Mouse (Mus musculus): Measurements from ENCODE around the gene Ola1. TPM values are rescaled to one million over a fixed set of nuclear protein-coding genes. Genes with fewer than 3 reads are reported as not detected.

The Ola1 gene
- total RNA-seq, 2 experiments from 2014 or later = 114 to 178 TPM

GRCm38 (mm10) chr2:73157202-73157601 is 61.5 kb downstream of the Ola1 start:
- ATAC-seq (replicated peaks; ENCODE audit: poor library complexity, severe bottlenecking) = no peak

GRCm38 (mm10) chr2:73150526-73150925 is 68.2 kb downstream of the Ola1 start:
- no peak for ATAC-seq (replicated peaks; ENCODE audit: poor library complexity, severe bottlenecking)

- ATAC-seq (replicated peaks; ENCODE audit: poor library complexity, severe bottlenecking) = peak; percentile 72
These were observed 72.6 kb downstream of the Ola1 start for GRCm38 (mm10) chr2:73146111-73146510.

GRCm38 (mm10) chr2:73143732-73144131 is 75.0 kb downstream of the Ola1 start:
- no peak for ATAC-seq (replicated peaks; ENCODE audit: poor library complexity, severe bottlenecking)

GRCm38 (mm10) chr2:73142832-73143470 is 75.8 kb downstream of the Ola1 start:
- ATAC-seq (replicated peaks; ENCODE audit: poor library complexity, severe bottlenecking) = no peak

GRCm38 (mm10) chr2:73132897-73133296 is 85.8 kb downstream of the Ola1 start:
- no peak for ATAC-seq (replicated peaks; ENCODE audit: poor library complexity, severe bottlenecking)

GRCm38 (mm10) chr2:73127686-73128085 is 91.0 kb downstream of the Ola1 start:
- ATAC-seq (replicated peaks; ENCODE audit: poor library complexity, severe bottlenecking) = no peak

GRCm38 (mm10) chr2:73118781-73119180 is 99.9 kb downstream of the Ola1 start:
- no peak for ATAC-seq (replicated peaks; ENCODE audit: poor library complexity, severe bottlenecking)

- no peak for ATAC-seq (replicated peaks; ENCODE audit: poor library complexity, severe bottlenecking)
These were observed 111.6 kb downstream of the Ola1 start for GRCm38 (mm10) chr2:73107089-73107488.

- ATAC-seq (replicated peaks; ENCODE audit: poor library complexity, severe bottlenecking) = no peak
These were observed 122.2 kb downstream of the Ola1 start for GRCm38 (mm10) chr2:73096491-73096890.

GRCm38 (mm10) chr2:73095300-73095699 is 123.4 kb downstream of the Ola1 start:
- ATAC-seq (replicated peaks; ENCODE audit: poor library complexity, severe bottlenecking) = no peak

GRCm38 (mm10) chr2:73093032-73093431 is 125.7 kb downstream of the Ola1 start:
- no peak for ATAC-seq (replicated peaks; ENCODE audit: poor library complexity, severe bottlenecking)

GRCm38 (mm10) chr2:73091302-73091701 is 127.4 kb downstream of the Ola1 start:
- no peak for ATAC-seq (replicated peaks; ENCODE audit: poor library complexity, severe bottlenecking)

GRCm38 (mm10) chr2:73087641-73088040 is 131.1 kb downstream of the Ola1 start:
- ATAC-seq (replicated peaks; ENCODE audit: poor library complexity, severe bottlenecking) = no peak

- peak; percentile 53 for ATAC-seq (replicated peaks; ENCODE audit: poor library complexity, severe bottlenecking)
These were observed 132.9 kb downstream of the Ola1 start for GRCm38 (mm10) chr2:73085669-73086304.

GRCm38 (mm10) chr2:73082476-73082875 is 136.2 kb downstream of the Ola1 start:
- ATAC-seq (replicated peaks; ENCODE audit: poor library complexity, severe bottlenecking) = no peak

GRCm38 (mm10) chr2:73081861-73082260 is 136.9 kb downstream of the Ola1 start:
- ATAC-seq (replicated peaks; ENCODE audit: poor library complexity, severe bottlenecking) = no peak

- peak; percentile 75 for ATAC-seq (replicated peaks; ENCODE audit: poor library complexity, severe bottlenecking)
These were observed 138.6 kb downstream of the Ola1 start for GRCm38 (mm10) chr2:73080084-73080483.

GRCm38 (mm10) chr2:73079311-73079710 is 139.4 kb downstream of the Ola1 start:
- no peak for ATAC-seq (replicated peaks; ENCODE audit: poor library complexity, severe bottlenecking)

GRCm38 (mm10) chr2:73073811-73074472 is 144.8 kb downstream of the Ola1 start:
- ATAC-seq (replicated peaks; ENCODE audit: poor library complexity, severe bottlenecking) = no peak

GRCm38 (mm10) chr2:73071201-73071600 is 147.5 kb downstream of the Ola1 start:
- ATAC-seq (replicated peaks; ENCODE audit: poor library complexity, severe bottlenecking) = no peak

Measured in granulocyte monocyte progenitor cell, adult 5-6 weeks (primary cell).